Mouse (Mus musculus) macrophage (primary cell): ENCODE results near the gene Tnfrsf23. TPM values are rescaled to one million over a fixed set of nuclear protein-coding genes. Genes with fewer than 3 reads are reported as not detected.
"Not testable (repeated sequence)": the region's sequence is repeated elsewhere in the genome, so short reads cannot be mapped to it uniquely, and the experiment has no call there.

Experiments
- H3K27ac ChIP-seq: fragments of 350-480 bp; formaldehyde crosslinking; 2 replicates; pipeline ENCODE4 v1.9.0; 2021
- H3K36me3 ChIP-seq: fragments of 350-480 bp; formaldehyde crosslinking; 2 replicates; pipeline ENCODE4 v1.9.0; 2021; ENCODE audit errors: inconsistent target
- H3K4me3 ChIP-seq: fragments of 350-480 bp; formaldehyde crosslinking; 2 replicates; pipeline ENCODE4 v1.9.0; 2021; ENCODE audit errors: inconsistent target
- H3K79me2 ChIP-seq: fragments of 350-480 bp; formaldehyde crosslinking; 2 replicates; pipeline ENCODE4 v1.9.0; 2021; ENCODE audit errors: inconsistent target
- WGBS: methylation state at CpG from one replicate; pipeline ENCODE4 v1.1.7; 2026; ENCODE audit warnings: inconsistent platforms; ENCODE audit not compliant: missing documents; 5-methylcytosine and 5-hydroxymethylcytosine counted together
- polyA plus RNA-seq: library from polyadenylated mRNA; stranded (reverse); fragments of 250-400 nt; gene quantifications from 3 replicates; pipeline ENCODE4 v1.2.4, GENCODE M21; 2018; ENCODE audit warnings: inconsistent platforms

Tnfrsf23 gene
- polyA plus RNA-seq, 1 experiment from 2014 or later = 11.0 TPM

GRCm38 (mm10) chr7:143649034-143649768 is 36.5 kb downstream of the Tnfrsf23 start, which contains the start of gene Tnfrsf22:
Gene Tnfrsf22, minus strand, starts transcription at chr7:143649661.
- Histone ChIP-seq H3K36me3 (no peaks in the 10 kb centered on the region), H3K4me3 (peak within 1 kb of the TSS; percentile 65), H3K27ac (no peak within 1 kb of the TSS), H3K79me2 (no peaks in the 10 kb centered on the region)
- WGBS = 6% methylated on average over 39 of the region's 39 CpGs

- H3K27ac ChIP-seq, H3K36me3 ChIP-seq, H3K4me3 ChIP-seq, H3K79me2 ChIP-seq: not testable (repeated sequence)
- WGBS = 100% methylated on average over 1 of the region's 2 CpGs
Observed at GRCm38 (mm10) chr7:143643949-143644348, 41.7 kb downstream of the Tnfrsf23 start.

GRCm38 (mm10) chr7:143636674-143637073 is 49.0 kb downstream of the Tnfrsf23 start:
- no peak overlapping the region for H3K4me3 ChIP-seq
- no peak overlapping the region for H3K27ac ChIP-seq
- WGBS = 92% methylated on average over 1 of the region's 1 CpGs
- H3K36me3 ChIP-seq = no peaks in the 10 kb centered on the region
- no peaks in the 10 kb centered on the region for H3K79me2 ChIP-seq

GRCm38 (mm10) chr7:143631503-143631902 is 54.2 kb downstream of the Tnfrsf23 start:
- Histone ChIP-seq H3K4me3 (no peak overlapping the region), H3K27ac (no peak overlapping the region), H3K36me3 (no peaks in the 10 kb centered on the region), H3K79me2 (peaks cover 18% of the 10 kb centered on the region)
- 86% methylated on average over 2 of the region's 2 CpGs for WGBS

GRCm38 (mm10) chr7:143629501-143629900 is 56.2 kb downstream of the Tnfrsf23 start:
- Histone ChIP-seq H3K36me3 (no peaks in the 10 kb centered on the region), H3K79me2 (peaks cover 31% of the 10 kb centered on the region), H3K4me3 (no peak overlapping the region), H3K27ac (peak overlapping the region; percentile 91)
- 18% methylated on average over 1 of the region's 1 CpGs for WGBS

- H3K4me3 ChIP-seq = peak within 1 kb of the TSS; percentile 40
- peaks cover 31% of the 10 kb centered on the region for H3K79me2 ChIP-seq
- 57% methylated on average over 1 of the region's 1 CpGs for WGBS
- H3K36me3 ChIP-seq = no peaks in the 10 kb centered on the region
- peak within 1 kb of the TSS; percentile 91 for H3K27ac ChIP-seq
Observed at GRCm38 (mm10) chr7:143628540-143628939, 57.1 kb downstream of the Tnfrsf23 start, which contains the start of gene Tnfrsf26. Gene Tnfrsf26, minus strand, starts transcription at chr7:143628722.

- peaks cover 39% of the 10 kb centered on the region for H3K79me2 ChIP-seq
- no peaks in the 10 kb centered on the region for H3K36me3 ChIP-seq
- H3K27ac ChIP-seq = peak overlapping the region; percentile 91
- WGBS = 11% methylated on average over 8 of the region's 10 CpGs
- H3K4me3 ChIP-seq = peak overlapping the region; percentile 40
Observed at GRCm38 (mm10) chr7:143627555-143628286, 58.0 kb downstream of the Tnfrsf23 start.

- Histone ChIP-seq H3K4me3 (peak overlapping the region; percentile 3; the same call in 1 of the 2 replicates), H3K27ac (peak overlapping the region; percentile 33), H3K36me3 (no peaks in the 10 kb centered on the region), H3K79me2 (peaks cover 44% of the 10 kb centered on the region)
- 45% methylated on average over 2 of the region's 2 CpGs for WGBS
Observed at GRCm38 (mm10) chr7:143626178-143626577, 59.5 kb downstream of the Tnfrsf23 start.

- Histone ChIP-seq H3K79me2 (peaks cover 36% of the 10 kb centered on the region), H3K27ac (peak overlapping the region; percentile 47), H3K4me3 (no peak overlapping the region), H3K36me3 (no peaks in the 10 kb centered on the region)
- 40% methylated on average over 5 of the region's 5 CpGs for WGBS
Observed at GRCm38 (mm10) chr7:143625151-143625550, 60.5 kb downstream of the Tnfrsf23 start.

GRCm38 (mm10) chr7:143624561-143624960 is 61.1 kb downstream of the Tnfrsf23 start:
- no peak overlapping the region for H3K4me3 ChIP-seq
- peak overlapping the region; percentile 47 for H3K27ac ChIP-seq
- peaks cover 33% of the 10 kb centered on the region for H3K79me2 ChIP-seq
- H3K36me3 ChIP-seq = no peaks in the 10 kb centered on the region
- 34% methylated on average over 3 of the region's 3 CpGs for WGBS

GRCm38 (mm10) chr7:143620951-143621350 is 64.7 kb downstream of the Tnfrsf23 start:
- 100% methylated on average over 1 of the region's 1 CpGs for whole genome bisulfite sequencing
- H3K4me3 ChIP-seq = no peak overlapping the region

More at GRCm38 (mm10) chr7:143620951-143621350, 64.7 kb downstream of the Tnfrsf23 start:
- peaks cover 20% of the 10 kb centered on the region for H3K79me2 ChIP-seq
- peaks cover 16% of the 10 kb centered on the region; the same call in 1 of the 2 replicates for H3K36me3 ChIP-seq
- H3K27ac ChIP-seq = no peak overlapping the region

Other genes with a start within 250 kb of the Tnfrsf23 start
- 16.5 to 94.4 TPM (median 33.3 TPM) in 3 replicates for gene Cdkn1c, start 224.8 kb downstream of the Tnfrsf23 start, polyA plus RNA-seq
- 2.0 to 3.1 TPM (median 2.3 TPM) in 3 replicates for gene Slc22a18, start 212.1 kb downstream of the Tnfrsf23 start, polyA plus RNA-seq
- gene Phlda2, start 182.7 kb downstream of the Tnfrsf23 start, polyA plus RNA-seq = not detected in 3 replicates
- gene Nap1l4, start 136.8 kb downstream of the Tnfrsf23 start, polyA plus RNA-seq = 53.7 to 124 TPM (median 75.6 TPM) in 3 replicates
- 22.1 to 22.6 TPM (median 22.5 TPM) in 3 replicates for gene Cars, start 85.8 kb downstream of the Tnfrsf23 start, polyA plus RNA-seq
- 5.9 to 10.7 TPM (median 10.6 TPM) in 3 replicates for gene Tnfrsf26, start 57.1 kb downstream of the Tnfrsf23 start, polyA plus RNA-seq
- gene Tnfrsf22, start 36.2 kb downstream of the Tnfrsf23 start, polyA plus RNA-seq = 2.7 to 8.5 TPM (median 3.7 TPM) in 3 replicates
- gene Osbpl5, start 71.1 kb upstream of the Tnfrsf23 start, polyA plus RNA-seq = 1.00 to 1.6 TPM (median 1.2 TPM) in 3 replicates
- not detected in 3 replicates for gene Mrgprg, start 81.1 kb upstream of the Tnfrsf23 start, polyA plus RNA-seq
- 3.9 to 5.1 TPM (median 4.2 TPM) in 3 replicates for gene Mrgpre, start 98.6 kb upstream of the Tnfrsf23 start, polyA plus RNA-seq
- 2.6 to 5.3 TPM (median 4.6 TPM) in 3 replicates for gene Nadsyn1, start 137.0 kb upstream of the Tnfrsf23 start, polyA plus RNA-seq
- gene Dhcr7, start 137.3 kb upstream of the Tnfrsf23 start, polyA plus RNA-seq = 16.3 to 35.3 TPM (median 33.0 TPM) in 3 replicates
- gene Gm498, start 181.0 kb upstream of the Tnfrsf23 start, polyA plus RNA-seq = not detected in 3 replicates